Mouse (Mus musculus) embryonic fibroblast, embryonic 13.5 days (primary cell): ENCODE results near the gene Yipf2.

Experiments used
- CTCF ChIP-seq: IDR thresholded peaks from 2 replicates; pipeline ENCODE4 v1.5.1; 2011; ENCODE audit warnings: mild to moderate bottlenecking, control low read depth, low read length, moderate library complexity, borderline replicate concordance; ENCODE audit not compliant: insufficient read depth
- POLR2A ChIP-seq: IDR thresholded peaks from 2 replicates; pipeline ENCODE4 v1.6.1; 2011; ENCODE audit warnings: low read depth, mild to moderate bottlenecking, control low read depth, low read length, moderate library complexity

- TF ChIP-seq CTCF (no peak), POLR2A (no peak)
These were observed 41.6 kb downstream of the Yipf2 start for GRCm38 (mm10) chr9:21551049-21551448.
